Mouse (Mus musculus): ENCODE results near the gene Asic4.

DNA sequence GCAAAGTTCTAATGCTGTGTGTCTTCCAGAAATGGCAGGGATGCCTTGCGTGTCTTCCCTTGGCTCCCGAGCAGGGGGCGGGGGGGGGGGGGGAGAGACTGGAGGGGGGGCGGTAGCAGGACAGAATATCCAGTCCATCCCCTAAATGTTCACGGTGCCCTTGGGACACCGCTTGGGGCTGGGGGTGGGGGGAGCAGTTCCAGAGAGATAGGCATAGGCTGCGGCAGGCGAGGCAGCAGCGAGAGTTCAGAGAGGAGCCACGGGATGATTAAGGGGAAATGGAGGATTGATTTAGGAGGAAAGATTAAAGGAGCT lies 7.4 kb downstream of the Asic4 start:
- no peak for TF ChIP-seq POLR2AphosphoS5 (IDR thresholded peaks at IDR 0.05; ENCODE audit: borderline replicate concordance, low read depth, low read length)
- TF ChIP-seq POLR2AphosphoS2 (IDR thresholded peaks at IDR 0.05; ENCODE audit: low read length), result no peak
- TF ChIP-seq BHLHE40 (IDR thresholded peaks at IDR 0.05; ENCODE audit: borderline replicate concordance, low read depth, low read length), result no peak
- TF ChIP-seq USF1 (IDR thresholded peaks at IDR 0.05; ENCODE audit: low read depth, low read length), result no peak
- no peak for TF ChIP-seq CTCF (IDR thresholded peaks at IDR 0.05 in 2 of 3, conservative IDR thresholded peaks at IDR 0.05 in 1 of 3; ENCODE audit: control insufficient read depth in 1 of 3, insufficient read depth in 1 of 3, low read depth in 2 of 3, low read length in 3 of 3, poor library complexity in 1 of 3, severe bottlenecking in 1 of 3)
- TF ChIP-seq TBP (IDR thresholded peaks at IDR 0.05; ENCODE audit: low read depth, low read length), result no peak
- no peak for TF ChIP-seq MYB (IDR thresholded peaks at IDR 0.05; ENCODE audit: low read depth, low read length)
- no peak for TF ChIP-seq MYC (IDR thresholded peaks at IDR 0.05; ENCODE audit: low read depth, low read length)

All from MEL (cell line).